Mouse (Mus musculus) embryonic fibroblast, embryonic 13.5 days (primary cell): ENCODE results near the gene Fem1b.
A peak's percentile ranks its signal among the peaks of the same experiment; 100 is the strongest.

ENCODE experiments used
- CTCF ChIP-seq: IDR thresholded peaks from 2 replicates; pipeline ENCODE4 v1.5.1; 2011; ENCODE audit warnings: mild to moderate bottlenecking, control low read depth, low read length, moderate library complexity, borderline replicate concordance; ENCODE audit not compliant: insufficient read depth
- POLR2A ChIP-seq: IDR thresholded peaks from 2 replicates; pipeline ENCODE4 v1.6.1; 2011; ENCODE audit warnings: low read depth, mild to moderate bottlenecking, control low read depth, low read length, moderate library complexity

GRCm38 (mm10) chr9:62838146-62838505 is 26.4 kb upstream of the Fem1b start:
- TF ChIP-seq POLR2A: 0 out of 2 replicates have a peak, but pooled peaks have one; percentile 35
- no peak for TF ChIP-seq CTCF
